Mouse (Mus musculus) hindbrain, embryonic 14.5 days (tissue): ENCODE measurements around the gene Ydjc. TPM values are rescaled to one million over a fixed set of nuclear protein-coding genes. Genes with fewer than 3 reads are reported as not detected.
"Not testable (repeated sequence)": the region's sequence is repeated elsewhere in the genome, so short reads cannot be mapped to it uniquely, and the experiment has no call there.

Source experiments
- ATAC-seq: fragments of 200-750 bp; cut with Nextera tagmentation; 2 replicates; pipeline ENCODE4 v1.8.0; 2017; ENCODE audit warnings: moderate number of reproducible peaks, mild to moderate bottlenecking, moderate TSS enrichment, moderate library complexity; ENCODE audit not compliant: low FRiP score
- DNase-seq: peaks from one replicate; pipeline ENCODE4 v3.0.0-alpha.2; 2015; ENCODE audit warnings: low spot score
- H3K27ac ChIP-seq: fragments of 300-500 bp; sonication (generic); 2 replicates; pipeline ENCODE4 v1.5.1; 2014; ENCODE audit warnings: mild to moderate bottlenecking, moderate library complexity
- H3K27me3 ChIP-seq: fragments of 300-500 bp; sonication (generic); 2 replicates; pipeline ENCODE4 v1.6.1; 2014; ENCODE audit warnings: mild to moderate bottlenecking, low read length, mixed read lengths; ENCODE audit not compliant: control insufficient read depth, insufficient read depth
- H3K36me3 ChIP-seq: fragments of 300-500 bp; sonication (generic); replicated peaks from 2 replicates; pipeline ENCODE4 v1.6.1; 2014; ENCODE audit not compliant: control insufficient read depth, insufficient read depth
- H3K4me1 ChIP-seq: fragments of 300-500 bp; sonication (generic); replicated peaks from 2 replicates; pipeline ENCODE4 v1.6.1; 2014; ENCODE audit warnings: antibody characterized with exemption, low read length, mixed read lengths; ENCODE audit not compliant: control insufficient read depth, insufficient read depth
- H3K4me2 ChIP-seq: fragments of 300-500 bp; sonication (generic); replicated peaks from 2 replicates; pipeline ENCODE4 v1.6.1; 2014; ENCODE audit warnings: mild to moderate bottlenecking, moderate library complexity
- H3K4me3 ChIP-seq: fragments of 300-500 bp; sonication (generic); replicated peaks from 2 replicates; pipeline ENCODE4 v1.5.1; 2014; ENCODE audit warnings: mild to moderate bottlenecking, low read length
- H3K9ac ChIP-seq: fragments of 300-500 bp; sonication (generic); 2 replicates; pipeline ENCODE4 v1.6.1; 2014
- H3K9me3 ChIP-seq: fragments of 300-500 bp; sonication (generic); 2 replicates; pipeline ENCODE4 v1.6.1; 2016; ENCODE audit warnings: low read length; ENCODE audit not compliant: control insufficient read depth
- WGBS: fragments of 180-500 bp; shearing (Covaris S2); extraction: QIAGEN DNeasy Blood & Tissue Kit; methylation state at CpG from one replicate; pipeline ENCODE4 v1.1.7; 2014; 5-methylcytosine and 5-hydroxymethylcytosine counted together
- polyA plus RNA-seq: library from polyadenylated mRNA; unstranded; fragments of >200 nt; fragmentation: Nextera tagmentation; extraction: Ambion mirVana; gene quantifications from 2 replicates; pipeline ENCODE4 v1.2.1, GENCODE M21; 2014

Gene Ydjc
- polyA plus RNA-seq, 1 experiment from 2014 or later, result 47.5 TPM

DNA sequence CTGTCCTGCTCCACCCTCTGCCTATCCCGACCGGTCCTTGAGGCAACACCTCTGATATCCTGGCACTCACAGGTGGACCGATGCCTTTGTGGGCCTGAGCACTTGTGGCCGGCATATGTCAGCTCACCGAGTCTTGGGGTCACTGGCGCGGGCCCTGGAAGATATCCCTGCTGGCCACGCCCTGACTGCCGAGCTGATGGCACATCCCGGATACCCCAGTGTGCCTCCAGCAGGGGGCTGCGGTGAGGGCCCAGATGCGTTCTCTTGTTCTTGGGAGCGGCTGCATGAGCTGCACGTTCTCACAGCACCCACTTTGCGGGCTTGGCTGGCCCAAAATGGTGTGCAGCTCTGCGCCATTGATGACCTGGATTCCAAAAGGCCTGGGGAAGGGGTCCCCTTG is 3.7 kb downstream of the Ydjc start:
- Histone ChIP-seq H3K4me3 (peak overlapping the region; percentile 68), H3K4me2 (peak overlapping the region; percentile 96), H3K27ac (no peak overlapping the region), H3K9me3 (no peaks in the 10 kb centered on the region), H3K36me3 (peaks cover 25% of the 10 kb centered on the region), H3K9ac (peak overlapping the region; percentile 77), H3K27me3 (no peaks in the 10 kb centered on the region), H3K4me1 (peaks cover 10% of the 10 kb centered on the region)
- DNase-seq, result no peak
- WGBS, result 7% methylated on average over 16 of the region's 16 CpGs
- 0 out of 2 replicates have a peak, but pooled peaks have one; percentile 4 for ATAC-seq

DNA sequence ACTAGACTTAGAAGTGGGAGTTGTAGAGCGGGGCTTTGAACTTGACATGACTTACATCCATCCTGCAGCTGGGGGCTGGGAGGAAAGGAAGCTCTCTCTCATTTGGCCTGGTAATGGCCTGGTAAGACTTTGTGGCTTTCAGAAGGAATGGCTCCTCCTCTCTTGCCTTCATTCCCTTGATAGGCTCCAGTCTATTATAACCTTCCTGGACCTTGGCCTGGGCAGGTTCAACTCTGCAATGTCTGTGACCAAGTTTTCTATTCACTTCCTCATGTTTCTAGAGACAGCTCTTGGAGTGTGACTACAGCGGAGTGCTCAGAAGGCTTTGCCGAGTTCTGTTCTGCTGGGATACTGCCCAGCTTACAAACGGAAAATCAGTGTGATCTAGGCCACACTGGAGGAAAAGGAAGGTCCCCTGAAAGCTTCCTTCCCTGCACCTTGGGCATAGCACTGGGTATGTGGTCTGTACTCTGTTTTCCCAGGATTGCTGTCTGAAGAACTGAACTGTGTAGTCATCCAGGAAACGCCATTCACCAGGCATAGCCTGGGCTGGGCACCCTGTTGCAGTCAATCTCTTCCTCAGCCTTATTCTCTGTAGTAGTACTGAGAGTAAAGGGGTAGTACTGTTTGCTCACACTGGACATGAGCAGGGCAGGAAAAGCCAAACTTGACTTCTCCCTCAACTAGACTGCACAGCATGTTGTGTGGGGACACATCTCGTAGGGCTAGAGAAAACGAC is 6.3 kb downstream of the Ydjc start:
- H3K27me3 ChIP-seq, result no peaks in the 10 kb centered on the region
- ATAC-seq (no peak), DNase-seq (no peak)
- H3K4me3 ChIP-seq, result no peak overlapping the region
- WGBS, result 91% methylated on average over 7 of the region's 7 CpGs
- H3K27ac ChIP-seq, result no peak overlapping the region
- no peak overlapping the region for H3K4me2 ChIP-seq
- H3K9me3 ChIP-seq, result no peaks in the 10 kb centered on the region
- H3K4me1 ChIP-seq, result peaks cover 10% of the 10 kb centered on the region
- no peak overlapping the region for H3K9ac ChIP-seq
- peaks cover 47% of the 10 kb centered on the region for H3K36me3 ChIP-seq

GRCm38 (mm10) chr16:17151874-17152273 is 7.5 kb downstream of the Ydjc start:
- no peak overlapping the region for H3K4me3 ChIP-seq
- H3K27ac ChIP-seq, result no peak overlapping the region
- H3K9me3 ChIP-seq, result no peaks in the 10 kb centered on the region
- no peak overlapping the region for H3K9ac ChIP-seq
- H3K4me1 ChIP-seq, result peaks cover 10% of the 10 kb centered on the region
- H3K36me3 ChIP-seq, result peaks cover 47% of the 10 kb centered on the region
- ATAC-seq, result no peak
- DNase-seq, result no peak
- no peak overlapping the region for H3K4me2 ChIP-seq
- WGBS, result 98% methylated on average over 4 of the region's 4 CpGs
- H3K27me3 ChIP-seq, result no peaks in the 10 kb centered on the region

- WGBS, result 99% methylated on average over 2 of the region's 2 CpGs
- Histone ChIP-seq H3K27ac (no peak overlapping the region), H3K9ac (no peak overlapping the region), H3K4me2 (no peak overlapping the region), H3K4me1 (no peaks in the 10 kb centered on the region), H3K4me3 (no peak overlapping the region), H3K27me3 (no peaks in the 10 kb centered on the region), H3K9me3 (no peaks in the 10 kb centered on the region), H3K36me3 (peaks cover 68% of the 10 kb centered on the region)
- ATAC-seq (no peak), DNase-seq (no peak)
Observed at GRCm38 (mm10) chr16:17154346-17154745, 9.9 kb downstream of the Ydjc start.

DNA sequence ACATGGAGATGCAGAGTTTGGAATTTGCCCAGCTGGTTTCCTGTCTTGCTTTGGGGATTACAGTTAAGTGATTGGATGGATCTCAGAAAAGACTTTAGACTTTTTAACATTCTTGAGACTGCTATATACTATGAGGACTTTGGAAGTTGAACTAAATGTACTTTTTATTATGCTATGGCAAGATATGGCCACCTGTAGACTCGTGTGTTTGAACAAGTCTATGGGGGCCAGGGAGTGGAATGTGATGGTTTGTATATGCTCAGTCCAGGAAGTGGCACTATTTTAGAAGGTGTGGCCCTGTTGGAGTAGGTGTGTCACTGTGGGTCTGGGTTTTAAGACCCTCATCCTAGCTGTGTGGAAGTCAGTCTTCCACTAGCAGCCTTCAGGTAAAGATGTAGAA is 21.1 kb downstream of the Ydjc start:
- 94% methylated on average over 1 of the region's 1 CpGs for WGBS
- not testable (repeated sequence) for H3K9me3 ChIP-seq, ATAC-seq, DNase-seq, H3K4me1 ChIP-seq, H3K4me2 ChIP-seq, H3K4me3 ChIP-seq, H3K27ac ChIP-seq, H3K27me3 ChIP-seq, H3K9ac ChIP-seq
- H3K36me3 ChIP-seq, result peaks cover 48% of the 10 kb centered on the region

DNA sequence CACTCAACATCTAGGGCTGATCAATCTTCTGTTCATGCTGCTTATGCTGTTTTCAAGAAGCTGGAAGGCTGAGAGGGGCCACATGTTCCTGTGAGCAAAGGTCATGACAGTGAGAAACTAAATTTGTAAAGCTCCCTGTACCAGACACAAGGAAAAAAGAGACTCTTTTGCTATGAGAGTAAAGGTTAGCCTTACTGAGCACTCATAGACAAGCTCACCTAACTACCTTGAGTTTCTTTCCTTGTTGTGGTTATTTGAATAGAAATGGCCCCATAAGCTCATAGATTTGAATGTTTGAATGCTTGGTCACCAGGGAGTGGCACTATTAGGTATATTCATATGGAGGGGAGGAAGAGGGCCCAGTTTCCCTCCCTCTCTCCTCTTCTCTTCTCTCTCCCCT is 22.8 kb downstream of the Ydjc start:
- H3K4me1 ChIP-seq, result no peaks in the 10 kb centered on the region
- no peaks in the 10 kb centered on the region for H3K9me3 ChIP-seq
- no peak for DNase-seq
- ATAC-seq, result no peak
- H3K27me3 ChIP-seq, result no peaks in the 10 kb centered on the region
- H3K9ac ChIP-seq, result no peak overlapping the region
- H3K4me3 ChIP-seq, result no peak overlapping the region
- no peak overlapping the region for H3K27ac ChIP-seq
- H3K36me3 ChIP-seq, result peaks cover 52% of the 10 kb centered on the region
- no peak overlapping the region for H3K4me2 ChIP-seq

GRCm38 (mm10) chr16:17168049-17168448 is 23.6 kb downstream of the Ydjc start:
- DNase-seq (no peak), ATAC-seq (no peak)
- no peak overlapping the region for H3K27ac ChIP-seq
- H3K27me3 ChIP-seq, result no peaks in the 10 kb centered on the region
- 90% methylated on average over 5 of the region's 5 CpGs for WGBS
- no peaks in the 10 kb centered on the region for H3K4me1 ChIP-seq
- H3K4me3 ChIP-seq, result no peak overlapping the region
- H3K4me2 ChIP-seq, result no peak overlapping the region
- no peaks in the 10 kb centered on the region for H3K9me3 ChIP-seq
- H3K36me3 ChIP-seq, result peaks cover 56% of the 10 kb centered on the region
- no peak overlapping the region for H3K9ac ChIP-seq

DNA sequence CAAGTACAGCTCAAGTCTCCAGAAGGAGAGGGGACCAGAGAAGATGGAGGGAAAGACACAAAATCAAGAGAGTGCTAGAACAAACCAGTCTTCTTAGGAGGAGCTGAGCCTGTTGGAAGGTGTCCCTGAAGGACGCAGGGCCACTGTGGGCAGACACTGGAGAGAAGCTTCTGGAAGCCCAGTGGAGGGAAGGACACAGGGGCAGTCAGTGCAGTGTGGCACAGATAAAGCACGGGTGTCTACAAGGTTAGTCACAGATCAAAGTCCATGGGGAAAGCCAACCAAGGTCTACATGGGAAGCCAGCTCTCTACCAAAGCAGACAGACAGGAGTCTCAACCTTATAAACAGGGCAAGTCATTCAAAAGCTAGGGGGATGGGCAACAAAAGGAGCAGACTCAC is 31.3 kb downstream of the Ydjc start:
- 84% methylated on average over 2 of the region's 2 CpGs for WGBS
- Histone ChIP-seq H3K27ac (no peak overlapping the region), H3K4me2 (no peak overlapping the region), H3K4me1 (no peaks in the 10 kb centered on the region), H3K9ac (no peak overlapping the region), H3K9me3 (no peaks in the 10 kb centered on the region), H3K36me3 (peaks cover 57% of the 10 kb centered on the region), H3K27me3 (no peaks in the 10 kb centered on the region), H3K4me3 (no peak overlapping the region)
- ATAC-seq, result no peak
- DNase-seq, result no peak

- no peak for DNase-seq
- H3K9me3 ChIP-seq, result no peaks in the 10 kb centered on the region
- no peak overlapping the region for H3K4me2 ChIP-seq
- no peaks in the 10 kb centered on the region for H3K4me1 ChIP-seq
- H3K27ac ChIP-seq, result no peak overlapping the region
- H3K27me3 ChIP-seq, result no peaks in the 10 kb centered on the region
- no peak overlapping the region for H3K4me3 ChIP-seq
- peaks cover 40% of the 10 kb centered on the region for H3K36me3 ChIP-seq
- no peak overlapping the region for H3K9ac ChIP-seq
- no peak for ATAC-seq
- 100% methylated on average over 1 of the region's 1 CpGs for WGBS
Observed at GRCm38 (mm10) chr16:17177623-17178170, 33.3 kb downstream of the Ydjc start.
